Mouse (Mus musculus) thymus, adult 2 months (tissue): ENCODE data around the gene Lmna.

Source experiments
- CTCF ChIP-seq: fragments of 200-500 bp; IDR thresholded peaks from 2 replicates; pipeline ENCODE4 v1.5.1; 2012; ENCODE audit warnings: mild to moderate bottlenecking, control low read depth, low read length, moderate library complexity, borderline replicate concordance; ENCODE audit not compliant: control insufficient read depth, poor library complexity, insufficient read depth; ENCODE audit errors: extremely low read depth
- POLR2A ChIP-seq: fragments of 200-500 bp; IDR thresholded peaks from 2 replicates; pipeline ENCODE4 v1.6.1; 2012; ENCODE audit warnings: mild to moderate bottlenecking, low read length, control low read depth, moderate library complexity; ENCODE audit not compliant: control insufficient read depth, poor library complexity, insufficient read depth; ENCODE audit errors: extremely low read depth

DNA sequence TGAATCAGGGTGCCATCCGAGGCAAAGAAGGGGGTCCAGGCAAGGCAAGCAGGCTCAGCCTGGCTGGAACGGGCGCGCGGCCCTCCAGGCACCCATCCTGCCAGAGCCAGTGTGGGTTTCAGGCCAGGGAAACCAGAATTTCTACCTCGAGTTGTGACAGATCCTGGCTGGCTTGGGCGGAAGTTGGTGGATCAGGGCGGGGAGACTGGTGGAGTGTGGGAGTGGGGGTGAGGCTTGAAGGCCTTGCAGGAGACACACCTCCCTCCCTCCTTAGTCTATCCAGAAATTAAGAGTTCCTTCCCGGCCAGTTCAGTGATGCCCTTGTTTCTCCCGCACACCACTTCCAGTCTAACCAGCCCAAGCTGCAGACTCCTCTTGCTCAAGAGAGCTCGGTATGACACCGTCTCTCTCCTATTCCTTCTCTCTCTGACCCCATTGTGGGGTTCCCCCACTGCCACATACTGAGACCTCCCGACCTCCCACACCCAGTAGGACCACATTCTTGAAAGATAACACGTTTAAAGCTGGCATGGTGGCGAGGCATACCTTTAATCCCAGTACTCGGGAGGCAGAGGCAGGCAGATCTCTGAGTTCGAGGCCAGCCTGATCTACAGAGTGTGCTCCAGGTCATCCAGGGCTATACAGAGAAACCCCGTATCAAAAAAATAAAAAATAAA is 54.0 kb downstream of the Lmna start:
- no peak for TF ChIP-seq POLR2A
- no peak for TF ChIP-seq CTCF
